Mouse (Mus musculus): ENCODE results near the gene Ankrd52.
A peak's percentile ranks its signal among the peaks of the same experiment; 100 is the strongest.

Ankrd52 gene

GRCm38 (mm10) chr10:128408591-128409535 lies 31.9 kb downstream of the Ankrd52 start:
- DNase-seq, result peak; percentile 39 to 44

DNA sequence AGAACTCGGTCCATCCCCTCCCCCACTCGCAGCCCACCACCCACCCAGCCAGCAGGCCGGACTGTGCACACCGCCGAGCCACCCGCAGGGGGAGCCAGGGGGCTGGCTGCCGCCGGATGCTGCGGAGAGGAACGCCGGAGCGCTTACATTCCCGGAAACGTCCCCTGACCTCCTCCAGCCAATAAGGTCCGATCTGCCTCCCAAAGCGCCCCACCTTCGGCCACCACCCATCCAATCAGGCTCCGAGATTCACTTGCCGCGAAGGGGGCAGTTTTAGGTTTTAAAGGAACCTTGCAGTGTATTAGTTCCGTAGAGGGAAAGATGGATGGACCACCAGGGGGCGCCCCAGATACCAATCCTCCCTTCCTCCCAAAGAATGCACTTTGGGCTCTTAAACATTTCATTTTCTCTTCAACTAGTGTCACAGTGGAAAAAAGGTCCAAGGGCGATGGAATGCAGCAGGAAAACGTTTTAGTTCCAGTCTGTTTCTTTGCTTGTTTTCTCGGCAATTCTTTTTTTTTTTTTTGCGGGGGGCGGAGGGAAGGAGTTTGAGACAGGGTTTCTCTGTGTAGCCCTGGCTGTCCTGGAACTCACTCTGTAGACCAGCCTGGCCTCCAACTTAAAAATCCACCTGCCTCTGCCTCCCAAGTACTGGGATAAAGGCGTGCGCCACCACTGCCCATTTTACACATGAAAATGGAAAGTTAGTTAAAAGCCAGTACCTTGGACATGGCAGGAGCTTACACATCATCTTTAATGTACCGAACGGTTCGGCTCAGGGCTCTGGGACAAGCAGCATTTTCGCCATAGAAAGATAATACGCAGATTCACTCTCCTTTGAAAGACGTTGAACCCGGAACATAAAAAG lies 33.0 kb downstream of the Ankrd52 start:
- DNase-seq, result peak; percentile 98

GRCm38 (mm10) chr10:128410560-128410845 lies 33.6 kb downstream of the Ankrd52 start:
- DNase-seq, result no peak

DNA sequence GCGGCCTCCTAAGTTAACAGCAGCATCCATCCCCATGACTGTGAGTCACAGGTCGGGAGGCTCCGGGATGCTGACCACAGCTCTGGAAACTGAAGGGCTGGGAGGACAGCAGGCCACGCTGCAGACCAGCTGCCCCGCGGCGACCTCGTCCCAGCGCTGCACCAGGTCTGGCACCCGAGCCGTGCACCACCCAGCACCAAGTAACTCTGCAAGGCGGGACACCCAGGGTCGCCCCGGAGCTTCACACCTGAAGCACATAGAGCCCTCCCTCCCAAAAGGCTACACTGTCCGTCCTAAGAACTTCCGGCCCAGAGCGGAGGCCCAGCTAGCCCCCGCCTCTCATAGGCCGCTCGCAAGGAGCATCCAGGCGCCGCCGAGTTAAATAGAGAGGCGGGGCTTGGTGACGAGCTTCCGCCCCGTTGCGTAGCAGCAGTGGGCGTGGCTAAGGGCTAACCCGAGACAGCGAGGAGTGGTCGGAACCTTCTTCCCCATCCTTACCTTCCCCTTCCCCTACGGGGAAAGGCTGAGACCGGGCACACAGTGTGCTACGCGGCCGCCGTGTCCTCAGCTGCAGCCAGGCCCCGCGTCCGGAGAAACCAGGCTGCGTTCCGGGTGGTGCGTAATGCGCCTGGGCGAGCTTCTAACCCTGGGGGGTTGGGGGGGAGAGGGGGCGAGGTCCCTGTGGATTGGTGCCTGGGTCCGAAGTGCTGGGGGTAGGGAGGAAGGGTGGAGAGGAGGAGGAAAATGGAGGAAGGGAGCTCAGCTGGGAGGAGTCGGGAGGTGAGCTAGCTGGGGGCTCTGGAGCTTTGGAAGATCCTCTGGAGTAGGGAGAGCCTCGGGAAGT lies 34.5 kb downstream of the Ankrd52 start, which contains the start of the genes Nabp2 and Rnf41:
Gene Nabp2 (minus strand): TSS at position 282 of the 844 bp plus-strand sequence.
Gene Rnf41 (plus strand): TSS at position 447 of the 844 bp plus-strand sequence.
- peak; percentile 93 for DNase-seq

DNA sequence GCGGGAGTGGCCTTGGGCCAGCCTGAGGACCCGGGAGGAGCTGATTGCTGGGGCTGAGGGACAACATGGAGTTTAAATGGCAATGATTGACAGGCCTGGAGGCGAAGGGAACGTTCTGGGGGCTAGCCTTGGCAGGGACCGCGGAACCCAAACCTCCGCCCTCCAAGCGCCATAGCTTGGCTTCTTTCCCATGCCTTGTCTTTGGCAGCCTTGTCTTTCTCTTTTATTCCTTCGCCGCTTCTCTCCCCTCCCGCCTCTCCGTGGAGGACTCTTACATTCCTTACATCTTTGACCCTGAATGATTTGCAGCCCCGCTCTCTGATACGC lies 35.1 kb downstream of the Ankrd52 start:
- no peak for DNase-seq

- no peak for DNase-seq
Observed at GRCm38 (mm10) chr10:128412558-128412957, 35.6 kb downstream of the Ankrd52 start.

GRCm38 (mm10) chr10:128413076-128413475 lies 36.2 kb downstream of the Ankrd52 start:
- DNase-seq, result no peak

DNA sequence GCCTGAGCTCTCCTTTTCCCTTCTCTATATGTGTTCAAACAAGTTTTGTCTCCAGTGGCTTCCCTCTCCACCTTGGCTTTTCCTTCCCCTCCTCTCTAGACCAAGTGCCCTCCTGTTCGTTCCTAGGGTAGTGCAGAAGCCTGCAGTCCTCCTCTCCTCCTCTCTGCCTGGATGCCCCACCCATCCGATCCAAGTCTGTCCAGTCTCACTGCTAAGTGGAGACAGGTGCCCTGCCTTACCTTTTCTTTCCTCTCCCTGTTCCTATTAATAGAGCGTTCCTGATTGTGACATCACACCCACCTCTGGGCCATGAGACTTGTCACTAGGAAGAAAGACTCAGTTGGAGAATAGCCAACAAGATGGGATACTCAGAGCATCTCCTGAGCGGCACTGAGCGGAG lies 37.9 kb downstream of the Ankrd52 start:
- no peak for DNase-seq

GRCm38 (mm10) chr10:128422426-128422825 lies 45.5 kb downstream of the Ankrd52 start:
- DNase-seq, result peak in 1 of 2 experiments; percentile 38

DNA sequence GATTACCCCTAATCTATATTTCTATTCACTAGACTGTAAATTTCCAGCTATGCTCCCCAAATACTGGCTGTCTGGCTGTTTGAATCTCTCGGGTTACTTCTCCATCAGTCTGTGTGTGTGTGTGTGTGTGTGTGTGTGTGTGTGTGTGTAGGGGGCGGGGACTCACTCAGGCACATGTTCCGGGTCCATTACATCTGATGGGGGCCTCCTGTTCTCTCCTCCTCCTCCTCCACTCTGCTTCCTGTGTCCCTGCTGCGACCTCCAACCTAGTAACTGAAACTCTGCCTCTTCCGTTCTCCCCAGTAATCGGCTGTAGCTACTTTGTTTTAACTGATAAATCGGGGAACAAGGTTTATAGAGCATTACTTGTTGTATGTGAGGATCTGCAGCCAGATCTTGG lies 47.7 kb downstream of the Ankrd52 start:
- no peak for DNase-seq

- no peak for DNase-seq
Observed at GRCm38 (mm10) chr10:128425260-128425659, 48.3 kb downstream of the Ankrd52 start.

GRCm38 (mm10) chr10:128429052-128429451 lies 52.1 kb downstream of the Ankrd52 start:
- DNase-seq, result no peak

DNA sequence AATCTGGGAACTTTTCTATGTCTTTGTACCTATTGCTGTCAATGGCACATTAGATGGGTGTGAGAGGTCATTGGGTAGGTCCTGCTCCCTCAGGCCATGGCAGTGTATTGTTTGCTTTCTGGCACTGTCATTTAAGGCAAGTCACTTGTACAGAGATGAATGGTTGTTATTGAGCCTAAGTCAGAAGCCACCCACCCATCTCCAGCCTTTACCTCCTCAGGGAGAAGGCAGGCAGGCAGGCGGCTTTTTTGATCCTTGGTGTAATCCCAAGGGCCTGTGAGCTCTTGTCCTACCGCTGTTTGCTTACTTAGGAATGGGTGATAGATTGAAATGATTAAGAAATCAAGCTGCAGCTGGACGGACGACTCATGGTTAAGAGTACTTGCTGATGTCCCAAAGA lies 52.5 kb downstream of the Ankrd52 start:
- DNase-seq, result no peak

GRCm38 (mm10) chr10:128433417-128433816 lies 56.5 kb downstream of the Ankrd52 start:
- no peak for DNase-seq

GRCm38 (mm10) chr10:128434681-128435080 lies 57.8 kb downstream of the Ankrd52 start:
- DNase-seq, result no peak

GRCm38 (mm10) chr10:128435186-128435823 lies 58.4 kb downstream of the Ankrd52 start:
- peak; percentile 62 to 73 for DNase-seq

DNA sequence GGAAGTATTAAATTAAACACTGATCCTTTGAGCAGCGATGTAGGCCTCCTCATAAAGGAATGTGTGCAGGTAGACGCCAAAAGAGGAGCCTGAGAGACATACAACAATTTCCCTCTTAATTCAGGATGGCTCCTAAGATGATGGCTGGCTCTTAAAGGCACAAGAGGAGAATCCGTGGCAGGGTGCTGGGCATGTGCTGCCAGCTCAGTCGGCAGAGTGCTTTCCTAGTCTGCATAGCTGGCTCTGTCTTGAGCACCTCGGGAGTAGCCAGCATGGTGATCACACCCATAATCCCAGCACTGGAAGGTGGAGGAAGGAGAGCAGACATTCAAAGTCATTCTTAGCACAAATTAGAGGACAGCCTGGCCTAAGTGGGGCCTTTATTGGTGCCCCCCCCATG lies 59.0 kb downstream of the Ankrd52 start:
- DNase-seq, result peak; percentile 46 to 50

GRCm38 (mm10) chr10:128436376-128436775 lies 59.5 kb downstream of the Ankrd52 start:
- DNase-seq, result peak; percentile 41 to 57

DNA sequence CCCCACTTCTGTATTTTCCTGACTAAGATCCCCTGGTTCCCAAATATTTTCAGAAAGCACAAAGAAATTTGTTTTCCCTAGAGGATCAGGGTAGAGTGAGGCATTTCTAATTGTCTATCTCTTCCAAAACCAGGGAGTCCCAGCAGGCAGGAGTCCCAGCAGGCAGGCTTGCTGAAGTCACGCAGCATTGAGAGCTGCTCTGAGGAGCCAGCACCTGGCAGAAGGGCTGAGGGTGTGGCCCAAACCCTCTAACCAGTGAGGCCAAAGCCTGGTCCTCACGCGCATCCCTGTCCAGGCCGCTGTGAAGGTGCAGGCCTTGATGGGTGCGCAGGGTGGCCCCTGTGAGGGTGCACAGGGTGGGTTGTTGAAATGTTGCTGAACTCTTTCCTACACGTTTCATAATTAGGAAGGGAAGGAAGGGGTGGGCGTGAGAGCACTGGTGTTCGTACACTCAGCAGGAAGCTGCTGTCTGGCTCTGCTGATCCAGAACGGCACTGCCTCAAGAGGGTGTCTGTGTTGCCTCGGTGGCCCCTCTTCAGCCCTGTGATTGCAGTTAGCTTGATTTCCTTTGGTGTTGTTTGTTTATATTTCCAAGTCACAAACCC lies 61.9 kb downstream of the Ankrd52 start:
- DNase-seq, result peak; percentile 26 to 29

- DNase-seq, result peak; percentile 42 to 51
Observed at GRCm38 (mm10) chr10:128440407-128440806, 63.5 kb downstream of the Ankrd52 start.

GRCm38 (mm10) chr10:128441324-128442119 lies 64.6 kb downstream of the Ankrd52 start:
- DNase-seq, result peak; percentile 33 to 35

Data from cerebellum, postnatal 36 days (tissue).